Mouse (Mus musculus) ES-Bruce4 (cell line): ENCODE results near the gene Srsf10. TPM values are rescaled to one million over a fixed set of nuclear protein-coding genes. Genes with fewer than 3 reads are reported as not detected.

Experiments used
- H3K27ac ChIP-seq: 2 replicates; pipeline ENCODE4 v1.5.1; 2012; ENCODE audit warnings: low read length, inconsistent platforms; ENCODE audit not compliant: insufficient read depth
- H3K27me3 ChIP-seq: 2 replicates; pipeline ENCODE4 v1.6.1; 2012; ENCODE audit warnings: mild to moderate bottlenecking, low read length, inconsistent platforms; ENCODE audit not compliant: control insufficient read depth, poor library complexity, insufficient read depth, severe bottlenecking
- H3K36me3 ChIP-seq: 2 replicates; pipeline ENCODE4 v1.6.1; 2012; ENCODE audit warnings: inconsistent platforms, mild to moderate bottlenecking, low read length, moderate library complexity; ENCODE audit not compliant: control insufficient read depth, poor library complexity, insufficient read depth, severe bottlenecking
- H3K4me1 ChIP-seq: one replicate; pipeline ENCODE4 v1.8.1; 2011; ENCODE audit warnings: low read length; ENCODE audit not compliant: control insufficient read depth, insufficient read depth
- H3K4me3 ChIP-seq: 2 replicates; pipeline ENCODE4 v1.5.1; 2011; ENCODE audit warnings: low read depth, mild to moderate bottlenecking, low read length
- H3K9ac ChIP-seq: 2 replicates; pipeline ENCODE4 v1.6.1; 2012; ENCODE audit warnings: low read depth, mild to moderate bottlenecking, inconsistent platforms; ENCODE audit not compliant: poor library complexity, severe bottlenecking
- H3K9me3 ChIP-seq: replicated peaks from 2 replicates; pipeline ENCODE4 v1.6.1; 2012; ENCODE audit warnings: mild to moderate bottlenecking, low read length, inconsistent platforms; ENCODE audit not compliant: control insufficient read depth, poor library complexity, insufficient read depth, severe bottlenecking
- CTCF ChIP-seq: IDR thresholded peaks from one replicate; pipeline ENCODE4 v1.8.1; 2011; ENCODE audit warnings: low read depth, low read length
- EP300 ChIP-seq: IDR thresholded peaks from 2 replicates; pipeline ENCODE4 v1.6.1; 2011; ENCODE audit warnings: low read depth, low read length; ENCODE audit not compliant: insufficient read depth
- POLR2A ChIP-seq: IDR thresholded peaks from one replicate; pipeline ENCODE4 v1.8.1; 2011; ENCODE audit warnings: low read length; ENCODE audit not compliant: insufficient read depth
- polyA plus RNA-seq: library from polyadenylated mRNA; stranded (reverse); fragments of >200 nt; gene quantifications from 2 replicates; pipeline ENCODE4 v1.2.4, GENCODE M21; 2011; ENCODE audit warnings: low read depth; ENCODE audit not compliant: missing spikeins, insufficient read depth, insufficient read length

Srsf10 gene
- polyA plus RNA-seq, 1 experiment: 302 TPM

DNA sequence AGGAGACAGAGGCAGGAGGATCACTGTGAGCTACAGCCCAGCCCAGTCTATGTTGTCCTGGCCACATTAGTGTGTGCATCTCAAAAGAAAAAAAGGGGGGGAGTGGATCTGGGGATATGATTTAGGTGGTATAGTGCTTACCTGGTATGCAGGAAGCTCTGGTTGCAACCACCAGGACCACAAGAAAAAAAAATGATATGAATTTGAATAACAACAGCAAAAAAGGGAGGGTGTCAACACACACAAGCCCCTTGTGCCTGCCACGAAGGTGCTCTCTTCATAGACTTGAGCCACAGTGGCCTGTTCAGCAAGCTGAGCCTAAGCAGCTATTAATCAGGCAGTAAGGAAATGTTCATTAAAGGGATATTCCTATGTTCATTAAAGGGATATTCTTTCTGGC is 49.3 kb downstream of the Srsf10 start:
- peaks cover under 1% of the 10 kb centered on the region for H3K4me1 ChIP-seq
- no peak overlapping the region for H3K27ac ChIP-seq
- H3K27me3 ChIP-seq: no peaks in the 10 kb centered on the region
- no peak for TF ChIP-seq POLR2A
- TF ChIP-seq CTCF: no peak
- no peak for TF ChIP-seq EP300
- no peak overlapping the region for H3K9ac ChIP-seq
- H3K36me3 ChIP-seq: no peaks in the 10 kb centered on the region
- H3K9me3 ChIP-seq: no peaks in the 10 kb centered on the region
- H3K4me3 ChIP-seq: no peak overlapping the region

DNA sequence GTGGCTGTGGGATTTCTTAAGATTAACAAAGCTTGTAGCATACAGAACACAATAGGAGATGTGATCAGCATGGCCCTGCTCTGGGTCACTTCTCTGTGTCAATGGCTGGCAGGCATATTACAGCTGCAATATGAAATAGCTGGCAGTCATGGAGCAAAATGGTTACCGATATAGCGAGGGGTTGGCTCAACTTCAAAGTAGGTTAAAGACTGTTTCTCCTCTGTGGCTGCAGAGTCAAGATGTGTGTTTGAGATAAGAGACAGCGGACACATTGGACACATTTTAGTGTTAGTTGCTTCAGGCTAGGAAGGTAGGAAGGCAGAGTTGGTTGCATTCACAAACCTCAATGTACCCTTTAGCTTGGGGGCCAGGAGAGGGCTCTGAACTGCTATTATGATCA is 51.1 kb downstream of the Srsf10 start:
- Histone ChIP-seq H3K27me3 (no peaks in the 10 kb centered on the region), H3K9ac (no peak overlapping the region), H3K36me3 (no peaks in the 10 kb centered on the region), H3K4me1 (no peaks in the 10 kb centered on the region), H3K9me3 (no peaks in the 10 kb centered on the region), H3K27ac (no peak overlapping the region), H3K4me3 (no peak overlapping the region)
- TF ChIP-seq CTCF (no peak), POLR2A (no peak), EP300 (no peak)

DNA sequence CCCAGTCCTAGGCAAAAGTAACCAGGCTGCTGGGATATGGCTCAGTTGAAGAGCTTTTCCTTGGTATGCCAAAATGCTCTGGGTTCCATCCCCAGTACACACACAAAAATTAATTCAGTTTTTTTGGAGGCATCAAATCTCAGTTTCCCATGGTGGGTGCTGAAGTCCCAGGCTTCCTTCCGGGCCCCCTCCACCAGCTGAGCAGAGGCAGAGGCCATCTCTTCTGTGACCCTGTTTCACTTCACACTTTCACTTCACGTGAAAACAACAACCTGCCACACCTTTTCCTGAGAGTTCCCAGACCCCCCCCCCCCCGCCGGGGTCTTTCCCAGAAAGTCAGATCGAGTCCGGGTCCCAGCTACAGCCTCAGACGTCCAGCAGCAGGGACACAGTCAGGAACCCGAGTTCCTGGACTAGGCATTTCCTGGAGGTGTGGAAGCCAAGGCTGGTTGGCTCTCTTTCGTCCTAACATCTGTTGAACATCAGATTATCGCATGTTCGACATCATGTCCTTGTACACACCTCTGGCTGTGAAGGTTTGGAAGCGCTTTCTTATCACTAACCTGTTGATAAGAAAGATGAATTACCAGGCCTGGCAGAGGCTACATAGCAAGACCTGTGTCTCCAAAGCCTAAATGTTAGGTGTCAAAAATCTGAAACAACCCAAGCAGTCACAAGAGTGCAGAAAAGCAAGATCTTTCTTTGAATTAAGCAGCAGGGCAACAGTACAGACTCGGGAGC is 53.9 kb downstream of the Srsf10 start:
- no peaks in the 10 kb centered on the region for H3K4me1 ChIP-seq
- H3K27me3 ChIP-seq: no peaks in the 10 kb centered on the region
- H3K27ac ChIP-seq: no peak overlapping the region
- TF ChIP-seq EP300 (no peak), POLR2A (no peak), CTCF (no peak)
- H3K4me3 ChIP-seq: no peak overlapping the region
- no peaks in the 10 kb centered on the region for H3K36me3 ChIP-seq
- no peak overlapping the region for H3K9ac ChIP-seq
- H3K9me3 ChIP-seq: no peaks in the 10 kb centered on the region

DNA sequence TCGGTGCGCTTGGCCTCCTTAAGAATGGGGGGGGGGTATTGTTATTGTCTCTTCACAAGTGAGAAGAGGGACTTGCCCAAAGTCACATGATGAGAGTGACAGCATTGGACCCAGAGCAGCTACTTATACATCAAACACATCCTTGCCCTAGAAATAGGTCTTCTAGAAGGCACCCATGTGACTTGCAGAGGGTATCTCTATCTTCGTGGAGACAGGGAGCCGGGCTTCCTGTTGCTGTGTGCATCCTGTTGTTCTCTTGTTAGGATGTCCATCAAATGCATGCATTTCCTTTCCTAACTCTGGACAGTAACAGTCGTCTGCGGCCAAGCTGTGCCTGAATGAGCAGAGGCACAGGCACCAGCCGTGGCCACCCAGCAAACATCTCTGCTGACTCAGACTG is 56.0 kb downstream of the Srsf10 start:
- Histone ChIP-seq H3K4me1 (no peaks in the 10 kb centered on the region), H3K4me3 (no peak overlapping the region), H3K36me3 (no peaks in the 10 kb centered on the region), H3K27me3 (no peaks in the 10 kb centered on the region), H3K27ac (no peak overlapping the region), H3K9ac (no peak overlapping the region), H3K9me3 (no peaks in the 10 kb centered on the region)
- TF ChIP-seq CTCF: no peak
- TF ChIP-seq EP300: no peak
- no peak for TF ChIP-seq POLR2A

DNA sequence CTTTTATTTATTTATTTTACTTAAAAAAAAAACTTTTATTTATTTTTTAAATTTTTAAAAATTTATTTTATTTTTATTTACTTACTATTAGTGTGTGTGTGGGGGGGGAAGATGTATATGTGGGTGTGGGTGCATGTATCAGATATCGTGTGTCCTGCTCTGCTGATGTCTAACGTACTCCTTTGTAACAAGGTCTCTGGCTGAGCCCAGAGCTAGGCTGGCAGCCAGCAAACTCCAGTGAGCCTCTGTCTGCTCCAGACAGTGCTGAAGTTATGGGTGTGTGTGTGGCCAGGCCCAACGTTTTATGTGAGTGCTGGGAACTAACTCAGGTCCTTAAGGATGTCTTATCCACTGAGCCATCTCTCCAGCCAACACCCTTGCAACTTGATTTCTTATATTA is 56.6 kb downstream of the Srsf10 start:
- TF ChIP-seq POLR2A: no peak
- TF ChIP-seq CTCF: no peak
- TF ChIP-seq EP300: no peak
- H3K4me1 ChIP-seq: no peaks in the 10 kb centered on the region
- H3K27ac ChIP-seq: no peak overlapping the region
- H3K36me3 ChIP-seq: no peaks in the 10 kb centered on the region
- H3K27me3 ChIP-seq: no peaks in the 10 kb centered on the region
- no peaks in the 10 kb centered on the region for H3K9me3 ChIP-seq
- no peak overlapping the region for H3K9ac ChIP-seq
- H3K4me3 ChIP-seq: no peak overlapping the region

DNA sequence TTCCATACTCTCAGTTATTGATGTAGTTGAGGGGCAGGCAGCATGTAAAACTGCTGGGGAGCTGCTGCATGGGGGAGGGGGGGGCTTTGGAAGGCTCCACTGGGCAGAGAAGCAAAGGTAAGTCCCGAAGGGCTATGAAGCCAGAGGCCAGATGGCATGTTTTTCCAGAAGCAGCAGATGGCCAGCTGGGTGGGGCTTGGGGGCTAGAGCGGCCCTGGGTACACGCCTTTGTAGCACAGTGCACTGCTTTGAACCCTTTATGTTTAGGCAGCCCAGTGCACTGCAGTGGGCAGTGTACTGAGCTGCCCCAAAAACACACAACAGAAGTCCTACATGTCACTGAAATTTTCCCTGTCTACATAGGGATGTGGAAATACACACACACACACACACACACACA is 57.3 kb downstream of the Srsf10 start:
- no peak overlapping the region for H3K9ac ChIP-seq
- no peaks in the 10 kb centered on the region for H3K9me3 ChIP-seq
- H3K27me3 ChIP-seq: no peaks in the 10 kb centered on the region
- H3K27ac ChIP-seq: no peak overlapping the region
- no peaks in the 10 kb centered on the region for H3K36me3 ChIP-seq
- TF ChIP-seq EP300: no peak
- no peak for TF ChIP-seq POLR2A
- TF ChIP-seq CTCF: no peak
- H3K4me1 ChIP-seq: no peaks in the 10 kb centered on the region
- no peak overlapping the region for H3K4me3 ChIP-seq
